Mouse (Mus musculus) layer of hippocampus, adult 18-20 months (tissue): ENCODE results near the gene Aipl1. TPM values are rescaled to one million over a fixed set of nuclear protein-coding genes. Genes with fewer than 3 reads are reported as not detected.
"Not testable (repeated sequence)": the region's sequence is repeated elsewhere in the genome, so short reads cannot be mapped to it uniquely, and the experiment has no call there.

Experiments
- DNase-seq, 2 experiments: peaks; one replicate each; pipeline ENCODE4 v3.0.0; 2022; ENCODE audit warnings: low spot score in 2 of 2
- total RNA-seq, 2 experiments: library from RNA; stranded (reverse); gene quantifications; 2 replicates each; pipeline ENCODE4 v1.2.3; 2021

The Aipl1 gene
- total RNA-seq, 2 experiments from 2014 or later = not detected

- no peak for DNase-seq
These were observed 14.5 kb downstream of the Aipl1 start for GRCm38 (mm10) chr11:72022827-72023226.

- no peak for DNase-seq
These were observed 16.3 kb downstream of the Aipl1 start for GRCm38 (mm10) chr11:72021015-72021414.

GRCm38 (mm10) chr11:72017253-72017601 lies 20.1 kb downstream of the Aipl1 start:
- DNase-seq = no peak

DNA sequence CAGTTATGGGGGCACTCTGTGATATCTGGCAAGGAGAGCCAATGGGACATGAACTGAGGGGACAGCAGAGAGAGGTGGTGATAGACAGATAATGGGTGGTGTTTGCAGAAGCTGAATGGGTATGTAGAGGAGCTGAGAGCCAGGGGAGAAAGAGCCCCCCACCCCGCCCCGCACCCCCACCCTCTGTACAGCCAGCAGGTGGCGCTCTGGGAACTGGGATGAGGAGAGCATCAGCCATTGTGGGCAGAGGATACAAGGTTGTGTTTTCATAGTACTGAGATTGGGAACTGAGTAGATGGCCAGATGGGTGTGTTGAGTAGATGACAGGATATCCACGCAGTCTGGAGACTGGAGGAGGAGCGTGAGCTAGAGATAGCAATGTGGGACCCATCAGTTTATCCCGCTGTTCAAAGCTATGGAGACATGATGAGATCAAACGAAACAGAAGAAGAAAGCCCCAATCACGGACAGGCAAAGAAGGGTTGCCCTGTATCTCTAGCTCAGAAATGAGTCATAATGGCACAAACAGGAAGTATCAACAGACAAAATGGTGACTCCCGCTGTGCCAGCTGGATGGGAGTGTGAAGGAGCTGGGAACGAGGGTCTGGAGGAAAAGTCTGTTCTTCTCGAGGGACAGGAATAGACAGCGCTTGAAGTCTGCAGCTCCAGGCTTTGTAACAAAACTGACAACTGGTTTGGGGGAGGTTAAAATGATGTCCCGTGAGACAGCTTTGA lies 20.6 kb downstream of the Aipl1 start:
- DNase-seq = peak in 1 of 2 experiments; percentile 59

- no peak for DNase-seq
These were observed 22.6 kb downstream of the Aipl1 start for GRCm38 (mm10) chr11:72014674-72015073.

GRCm38 (mm10) chr11:72011955-72012354 lies 25.4 kb downstream of the Aipl1 start:
- DNase-seq = no peak

- DNase-seq = peak in 1 of 2 experiments; percentile 36
These were observed 26.2 kb downstream of the Aipl1 start for GRCm38 (mm10) chr11:72010940-72011722.

DNA sequence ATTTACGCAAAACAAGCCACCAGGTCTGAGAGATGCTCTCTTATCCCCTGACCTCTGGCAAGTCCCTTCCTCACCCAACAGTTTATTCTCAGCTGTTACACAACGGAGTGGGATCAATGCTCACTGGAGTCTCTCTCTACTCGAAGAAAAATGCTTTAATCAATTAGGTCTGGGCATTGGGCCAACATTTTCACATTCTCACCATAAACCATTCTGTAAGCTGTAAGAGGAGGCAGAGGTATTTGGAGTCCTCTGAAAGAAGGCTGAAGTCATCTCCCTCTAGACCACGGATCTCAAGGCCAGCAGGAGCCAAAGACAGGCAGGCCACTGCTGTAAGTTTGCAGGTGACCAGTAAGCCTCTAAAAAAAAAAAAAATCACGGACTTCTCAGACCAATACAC lies 26.9 kb downstream of the Aipl1 start:
- DNase-seq = peak in 1 of 2 experiments; percentile 46

- DNase-seq = no peak
These were observed 31.8 kb downstream of the Aipl1 start for GRCm38 (mm10) chr11:72005547-72005946.

DNA sequence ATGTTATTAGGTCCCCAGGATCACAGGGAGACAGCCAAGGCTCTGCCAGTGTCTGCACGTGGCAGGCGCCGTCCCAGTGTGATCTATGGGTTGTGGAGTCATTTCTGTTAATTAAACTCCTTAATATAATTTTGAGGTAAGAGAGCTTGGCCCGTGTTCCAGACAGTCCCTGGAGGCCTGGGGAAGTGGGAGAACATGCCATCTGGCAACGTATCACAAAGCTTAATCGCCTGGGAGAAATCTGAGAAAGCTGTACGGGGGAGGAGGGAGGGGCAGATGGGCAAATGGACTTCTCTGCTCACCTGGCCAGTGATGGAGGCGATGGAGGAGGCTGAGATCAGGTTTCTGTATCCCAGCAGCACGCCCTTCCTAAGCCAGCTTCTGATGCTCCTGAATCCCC lies 34.1 kb downstream of the Aipl1 start:
- peak in 1 of 2 experiments; percentile 42 for DNase-seq

DNA sequence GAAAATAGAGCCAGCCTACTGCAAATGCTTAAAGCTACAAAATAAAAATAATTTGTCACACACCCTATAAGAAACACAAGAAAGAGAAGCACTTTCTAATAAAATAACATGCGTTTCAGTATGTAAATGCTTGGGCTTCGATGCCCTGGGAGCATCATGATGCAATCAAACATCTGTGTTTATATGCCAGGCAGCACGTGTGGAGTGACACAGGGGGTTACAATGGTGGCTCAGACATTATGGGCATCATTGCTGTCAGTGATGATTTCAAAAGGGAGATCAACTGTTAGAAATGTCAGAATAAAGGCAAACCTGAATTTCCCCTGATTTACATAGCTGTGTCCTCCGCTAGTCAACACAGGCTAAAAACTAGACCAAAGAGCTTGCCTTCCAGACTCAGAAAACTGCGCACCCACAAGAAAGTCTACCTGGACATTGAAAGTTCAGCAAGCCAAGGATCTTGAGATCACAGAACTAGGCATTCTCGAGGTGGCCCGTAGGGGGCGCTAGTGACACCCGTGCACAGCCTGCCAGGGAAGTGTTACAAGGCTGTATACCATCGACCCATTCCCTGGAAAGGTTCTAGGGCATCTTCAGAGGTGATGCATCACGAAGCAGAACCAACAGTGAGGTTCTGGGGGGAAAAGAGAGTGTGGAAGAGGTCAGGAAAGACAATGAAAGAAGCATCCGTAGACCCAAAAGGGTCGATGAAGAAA lies 35.0 kb downstream of the Aipl1 start:
- DNase-seq = peak in 1 of 2 experiments; percentile 20

DNA sequence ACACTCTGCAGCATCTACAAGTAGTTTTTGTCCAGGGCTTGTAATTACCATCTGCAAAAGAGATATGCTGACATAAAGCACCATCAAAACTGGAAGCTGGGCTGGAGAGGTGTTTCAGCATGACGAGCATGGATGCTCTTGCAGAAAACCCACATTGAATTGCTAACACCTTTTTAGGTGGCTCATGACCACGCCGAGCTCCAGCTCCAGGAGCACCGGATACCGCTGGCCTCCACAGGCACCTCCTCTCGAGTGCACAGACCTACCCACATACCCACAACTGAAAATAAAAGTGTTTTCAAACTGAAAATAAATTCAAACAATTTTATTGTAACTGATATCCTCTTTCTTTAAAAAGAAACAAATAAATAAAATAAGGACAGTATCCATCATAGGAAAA lies 37.1 kb downstream of the Aipl1 start:
- DNase-seq = no peak

- DNase-seq = peak in 1 of 2 experiments; percentile 69
These were observed 40.5 kb downstream of the Aipl1 start for GRCm38 (mm10) chr11:71996805-71997204.

GRCm38 (mm10) chr11:71995968-71996511 lies 41.3 kb downstream of the Aipl1 start:
- peak; percentile 56 to 70 for DNase-seq

DNA sequence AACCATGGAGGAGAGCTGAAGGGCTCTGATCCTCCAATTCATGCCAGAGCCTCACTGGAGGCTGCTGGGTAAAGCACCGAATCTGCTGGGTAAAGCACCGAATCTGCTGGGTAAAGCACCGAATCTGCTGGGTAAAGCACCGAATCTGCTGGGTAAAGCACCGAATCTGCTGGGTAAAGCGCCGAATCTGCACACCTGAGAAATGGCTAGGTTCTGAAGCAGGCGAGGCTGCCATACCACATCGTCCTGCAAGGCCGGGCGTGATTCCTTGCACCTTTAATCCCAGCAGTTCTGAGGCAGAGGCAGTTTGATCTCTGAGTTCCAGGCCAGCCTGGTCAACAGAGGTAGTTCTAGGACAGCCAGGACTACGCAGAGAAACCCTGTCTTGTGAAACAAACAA lies 44.9 kb downstream of the Aipl1 start:
- DNase-seq = no peak

- DNase-seq = peak in 1 of 2 experiments; percentile 42
These were observed 45.8 kb downstream of the Aipl1 start for GRCm38 (mm10) chr11:71991541-71991940.

GRCm38 (mm10) chr11:71989407-71989806 lies 47.9 kb downstream of the Aipl1 start:
- DNase-seq = not testable (repeated sequence)

- no peak for DNase-seq
These were observed 49.9 kb downstream of the Aipl1 start for GRCm38 (mm10) chr11:71987159-71988150.

DNA sequence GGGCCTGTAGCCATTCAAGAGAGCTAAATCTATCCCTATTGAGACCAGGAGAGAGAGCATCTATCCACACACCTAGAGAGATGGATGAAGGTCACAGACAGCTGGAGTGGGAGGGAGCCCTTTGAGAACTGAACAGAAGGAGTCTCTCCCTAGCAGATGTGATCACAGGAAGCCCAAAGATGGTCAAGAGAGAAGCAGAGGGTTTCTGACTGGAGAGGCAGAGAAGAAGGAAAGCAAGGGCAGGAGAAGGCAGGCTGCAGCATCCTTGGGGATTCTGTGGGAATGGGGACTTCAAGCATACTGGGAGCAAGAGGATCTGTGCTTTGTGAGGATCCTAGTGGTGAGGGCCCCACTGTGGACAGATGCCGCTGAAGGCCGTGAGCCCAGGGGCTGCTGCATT lies 51.5 kb downstream of the Aipl1 start:
- DNase-seq = no peak

GRCm38 (mm10) chr11:71985101-71985711 lies 52.1 kb downstream of the Aipl1 start:
- peak; percentile 28 to 58 for DNase-seq
